Mouse (Mus musculus) heart, postnatal 14 days (tissue): ENCODE data around the gene Apeh. TPM values are rescaled to one million over a fixed set of nuclear protein-coding genes. Genes with fewer than 3 reads are reported as not detected.

Experiments used
- DNase-seq, 2 experiments: peaks; one replicate each; pipeline ENCODE4 v3.0.0; 2021 to 2022
- intact Hi-C: fragments of 180-260 bp; cut with DNase I; formaldehyde crosslinking; loops from one replicate; pipeline ENCODE4 v1.15.1; 2025
- total RNA-seq, 2 experiments: library from RNA; stranded (reverse); gene quantifications; 2 replicates each; pipeline ENCODE4 v1.2.3; 2021

Gene Apeh
- total RNA-seq, 2 experiments from 2014 or later, result 36.4 to 41.8 TPM

- intact Hi-C loops, result no loop called here
- DNase-seq, result no peak
These were observed 9.1 kb downstream of the Apeh start for GRCm38 (mm10) chr9:108085261-108085660.

DNA sequence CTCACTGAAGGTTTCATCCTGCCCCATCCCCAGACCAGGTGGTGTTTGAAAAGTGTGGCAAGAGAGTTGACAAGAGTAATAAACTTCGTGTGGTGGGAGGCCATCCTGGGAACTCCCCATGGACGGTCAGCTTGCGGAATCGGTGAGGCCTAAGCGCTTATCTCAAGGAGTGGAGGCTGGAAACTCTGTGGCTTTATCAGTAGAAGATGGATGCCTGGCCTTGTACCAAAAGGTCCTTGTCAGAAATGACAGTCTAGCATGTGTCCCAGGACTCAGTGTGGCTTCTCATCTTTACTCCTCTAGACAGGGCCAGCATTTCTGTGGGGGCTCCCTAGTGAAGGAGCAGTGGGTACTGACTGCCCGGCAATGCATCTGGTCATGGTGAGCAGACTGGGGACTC is 10.8 kb downstream of the Apeh start:
- no peak for DNase-seq
- intact Hi-C loops, result no loop called here

DNA sequence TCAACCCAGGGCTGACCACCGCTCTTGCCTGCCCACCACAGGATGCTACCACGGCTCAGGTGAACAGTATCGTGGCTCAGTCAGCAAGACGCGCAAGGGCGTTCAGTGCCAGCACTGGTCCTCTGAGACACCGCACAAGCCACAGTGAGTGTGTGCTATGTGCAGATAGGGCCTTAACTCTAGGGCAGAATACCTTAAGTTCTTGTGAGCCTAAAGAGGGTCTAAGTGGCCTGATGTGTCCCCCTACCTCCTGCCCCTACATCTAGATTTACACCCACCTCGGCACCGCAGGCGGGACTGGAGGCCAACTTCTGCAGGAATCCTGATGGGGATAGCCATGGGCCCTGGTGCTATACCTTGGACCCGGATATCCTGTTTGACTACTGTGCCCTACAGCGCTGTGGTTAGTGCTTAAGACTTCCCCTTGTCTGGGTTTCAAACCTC is 11.4 kb downstream of the Apeh start, which contains the start of gene Rnf123:
Rnf123 (minus strand) TSS at position 359 of the 444 bp plus-strand sequence.
- intact Hi-C loops, result no loop called here
- no peak for DNase-seq

DNA sequence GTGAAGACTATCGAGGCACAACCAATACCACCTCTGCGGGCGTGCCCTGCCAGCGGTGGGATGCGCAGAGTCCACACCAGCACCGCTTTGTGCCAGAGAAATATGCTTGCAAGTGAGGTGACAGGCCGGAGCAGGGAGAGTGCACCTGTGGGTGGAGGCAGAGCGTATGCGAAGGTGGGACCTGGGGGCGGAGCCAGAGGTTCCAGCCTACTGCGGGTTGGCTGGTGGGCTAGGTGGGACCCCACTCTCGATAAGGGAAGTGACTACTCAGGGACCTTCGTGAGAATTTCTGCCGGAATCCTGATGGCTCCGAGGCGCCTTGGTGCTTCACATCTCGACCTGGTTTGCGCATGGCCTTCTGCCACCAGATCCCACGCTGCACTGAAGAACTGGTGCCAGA is 11.9 kb downstream of the Apeh start:
- intact Hi-C loops, result no loop called here
- no peak for DNase-seq

GRCm38 (mm10) chr9:108080168-108080567 is 14.2 kb downstream of the Apeh start, which contains the start of gene Mst1:
Mst1 (plus strand) TSS chr9:108080436.
- intact Hi-C loops, result no loop called here
- DNase-seq, result no peak

DNA sequence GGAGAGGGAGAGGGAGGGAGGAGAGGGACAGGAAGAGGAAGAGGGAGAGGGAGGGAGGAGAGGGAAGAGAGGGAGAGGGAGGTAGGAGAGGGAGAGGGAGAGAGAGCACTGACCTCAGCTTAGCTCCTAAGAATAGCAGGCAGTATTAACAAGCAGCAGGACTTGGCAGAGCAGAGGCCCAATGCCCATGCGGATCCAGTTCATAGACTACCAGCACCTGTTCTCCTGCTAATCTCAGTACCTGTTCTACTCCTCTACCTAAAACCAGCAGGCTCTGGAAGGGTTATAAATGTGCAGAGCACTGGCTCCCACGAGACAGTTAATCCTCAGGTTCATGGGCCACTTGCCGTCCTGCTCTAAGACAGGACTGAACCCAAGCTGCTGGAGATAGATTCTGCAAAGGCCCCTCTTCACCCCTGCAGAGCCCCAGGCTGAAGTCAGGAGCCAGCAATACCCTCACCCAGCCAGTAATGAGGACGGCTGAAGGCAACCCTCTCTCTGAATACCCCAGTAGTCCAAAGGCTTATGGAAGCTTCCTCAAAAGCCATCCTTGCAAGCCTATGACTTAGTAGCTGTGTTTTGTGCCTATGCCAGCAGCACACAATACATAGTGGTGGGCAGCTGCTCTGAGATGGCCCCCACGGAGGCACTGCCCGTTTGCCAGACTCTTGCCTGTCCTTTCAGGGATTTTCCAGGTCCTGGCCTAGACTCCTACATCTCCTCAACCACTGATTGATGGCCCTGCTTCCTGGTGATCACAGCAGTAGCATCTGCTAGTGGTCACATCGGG is 21.1 kb downstream of the Apeh start:
- no peak for DNase-seq
- intact Hi-C loops, result no loop called here

DNA sequence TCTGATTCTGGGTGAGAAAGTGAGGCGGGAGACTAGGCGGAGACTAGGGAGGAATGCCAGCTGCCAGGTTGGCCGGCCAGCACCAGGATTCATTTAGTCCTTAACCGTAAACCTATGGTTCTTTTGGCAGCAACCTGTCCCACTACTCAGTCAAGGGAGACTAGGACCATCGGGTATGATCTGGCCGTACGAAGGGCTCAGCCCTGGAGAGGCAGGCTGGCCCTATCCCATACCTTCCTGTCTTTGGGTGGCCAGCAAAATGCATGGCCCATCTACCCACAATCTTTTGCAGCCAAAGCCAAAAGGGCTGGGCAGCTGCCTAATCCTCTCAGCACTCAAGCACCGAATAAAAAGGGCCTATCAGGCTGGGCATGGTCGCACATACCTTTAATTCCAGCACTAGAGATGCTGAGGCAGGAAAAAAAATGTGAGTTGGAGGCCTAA is 21.9 kb downstream of the Apeh start:
- DNase-seq, result no peak
- intact Hi-C loops, result no loop called here

- DNase-seq, result no peak
- intact Hi-C loops, result loop anchor here (2.0 kb wide), 1 partner anchor 41 kb away; no protein-coding TSS in a partner anchor
These were observed 22.6 kb downstream of the Apeh start for GRCm38 (mm10) chr9:108071801-108072200.

DNA sequence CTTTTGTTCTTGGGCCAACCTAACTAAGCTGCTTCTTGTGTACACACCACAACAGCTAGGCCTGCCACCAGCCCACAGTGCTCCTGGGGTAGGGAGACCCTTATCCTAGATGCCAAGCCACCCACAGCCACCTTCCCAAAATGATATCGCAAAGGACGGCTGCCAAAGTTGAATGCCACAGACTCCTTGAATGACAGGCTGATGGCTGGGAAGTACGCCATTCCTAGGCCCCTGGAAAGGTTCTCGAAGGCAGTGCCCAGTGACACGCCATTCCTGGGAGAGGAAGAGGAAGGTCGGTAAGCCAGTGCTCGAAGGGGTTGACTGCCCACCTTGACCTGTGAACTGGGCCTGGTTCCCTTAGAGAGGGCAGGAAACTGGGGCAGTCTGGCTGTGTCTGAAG is 24.9 kb downstream of the Apeh start:
- DNase-seq, result no peak
- intact Hi-C loops, result no loop called here

DNA sequence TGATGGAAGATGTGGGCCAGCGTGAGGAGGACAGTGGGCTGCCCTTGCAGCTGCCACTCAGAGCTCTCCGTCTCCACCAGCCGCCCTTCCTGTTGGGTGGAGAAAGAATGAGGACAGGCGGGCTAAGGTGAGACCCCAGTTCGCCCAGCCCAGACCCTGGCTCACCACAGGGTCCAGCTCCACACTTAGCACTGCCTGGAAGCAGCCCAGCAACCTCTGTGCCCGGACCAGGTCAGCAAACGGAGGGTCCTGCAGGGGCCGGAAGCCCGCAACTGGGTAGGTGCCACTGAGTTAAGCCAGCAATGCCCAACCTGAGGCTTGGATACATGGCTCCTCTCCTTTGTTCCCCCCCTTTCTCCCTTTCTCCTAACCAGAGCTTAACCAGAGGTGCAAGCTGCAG is 25.4 kb downstream of the Apeh start:
- intact Hi-C loops, result no loop called here
- no peak for DNase-seq

DNA sequence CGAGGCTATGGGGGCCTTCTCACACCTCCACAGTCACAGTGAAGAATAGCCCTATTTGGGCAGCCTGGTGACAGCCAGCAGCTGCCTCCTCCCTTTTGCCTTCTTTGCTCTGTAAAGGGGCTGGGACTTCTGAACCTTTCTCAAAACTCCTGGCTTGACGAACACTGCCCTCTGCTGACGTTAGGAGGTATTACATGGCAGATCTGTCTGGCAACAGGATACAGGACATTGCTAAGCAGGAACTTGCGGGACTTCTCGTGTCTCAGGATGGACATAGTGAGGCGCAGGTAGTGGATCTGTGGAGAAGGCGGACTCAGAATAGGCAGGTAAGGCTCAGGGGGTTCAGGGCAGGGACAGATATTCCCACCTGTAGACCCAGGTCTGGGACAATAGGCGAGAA is 26.5 kb downstream of the Apeh start:
- DNase-seq, result peak; percentile 84 to 93
- intact Hi-C loops, result loop anchor here (1.0 kb wide), 1 partner anchor 164 kb away; no protein-coding TSS in a partner anchor

DNA sequence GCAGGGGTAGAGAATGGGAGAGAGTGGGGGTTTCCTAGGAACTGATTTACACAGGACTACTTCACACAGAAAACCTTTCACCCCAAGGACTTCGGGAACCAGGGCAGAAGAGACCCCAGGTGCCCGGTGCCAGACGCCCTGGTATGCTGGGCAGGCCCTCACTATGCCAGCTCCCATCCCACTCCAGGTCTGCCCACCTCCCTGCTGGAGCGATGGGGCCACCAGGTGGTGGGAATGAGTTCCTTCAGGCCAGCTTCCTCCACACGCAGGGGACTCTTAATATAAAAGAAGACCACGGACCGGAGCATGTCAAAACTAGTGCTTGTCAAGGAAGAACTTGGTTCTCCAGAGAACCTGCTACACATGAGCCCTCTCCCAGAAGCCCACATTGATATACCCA is 27.2 kb downstream of the Apeh start:
- intact Hi-C loops, result no loop called here
- DNase-seq, result no peak

GRCm38 (mm10) chr9:108065491-108066011 is 28.9 kb downstream of the Apeh start:
- peak; percentile 61 to 73 for DNase-seq
- intact Hi-C loops, result loop anchor here (1.0 kb wide), 1 partner anchor 102 kb away; no protein-coding TSS in a partner anchor

DNA sequence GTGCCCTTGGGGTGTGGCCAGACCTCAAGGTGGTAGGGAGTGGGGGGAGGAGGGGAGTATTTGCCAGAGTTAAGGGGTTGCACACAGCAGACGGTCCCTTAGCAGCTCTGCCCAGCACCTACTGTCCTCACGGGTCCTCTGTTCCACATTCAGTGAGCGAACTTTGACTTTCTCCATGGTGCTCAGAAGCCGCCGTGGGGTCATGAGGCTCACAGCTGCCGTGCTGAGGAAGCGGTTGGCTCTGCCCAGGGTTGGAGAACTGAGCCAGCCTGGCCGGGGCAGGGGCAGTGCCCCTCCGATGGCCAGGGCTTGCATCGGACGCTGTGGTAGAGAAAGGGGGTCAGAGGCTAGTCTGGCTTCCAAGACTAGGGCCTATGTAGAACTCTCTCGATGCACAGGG is 31.0 kb downstream of the Apeh start:
- DNase-seq, result no peak
- intact Hi-C loops, result no loop called here

DNA sequence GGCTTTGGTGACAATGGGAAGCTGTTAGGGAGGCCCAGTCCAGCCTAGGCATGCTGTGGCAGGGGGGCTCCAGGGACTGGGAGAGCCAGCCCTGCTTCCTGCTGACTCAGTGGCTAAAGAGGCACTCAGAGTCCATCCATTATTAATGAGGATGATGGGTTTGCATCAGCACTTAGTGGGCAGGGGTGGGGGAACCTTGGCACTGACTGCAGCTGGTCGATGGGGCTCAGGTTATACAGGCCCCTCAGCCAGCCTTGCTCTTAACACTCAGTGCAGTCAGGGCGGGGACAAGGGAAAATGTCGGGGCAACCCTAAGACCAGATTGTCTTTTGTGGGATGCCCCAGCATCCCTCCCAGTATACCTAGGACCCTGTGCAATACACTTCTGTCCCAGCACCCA is 32.3 kb downstream of the Apeh start:
- intact Hi-C loops, result no loop called here
- DNase-seq, result no peak

DNA sequence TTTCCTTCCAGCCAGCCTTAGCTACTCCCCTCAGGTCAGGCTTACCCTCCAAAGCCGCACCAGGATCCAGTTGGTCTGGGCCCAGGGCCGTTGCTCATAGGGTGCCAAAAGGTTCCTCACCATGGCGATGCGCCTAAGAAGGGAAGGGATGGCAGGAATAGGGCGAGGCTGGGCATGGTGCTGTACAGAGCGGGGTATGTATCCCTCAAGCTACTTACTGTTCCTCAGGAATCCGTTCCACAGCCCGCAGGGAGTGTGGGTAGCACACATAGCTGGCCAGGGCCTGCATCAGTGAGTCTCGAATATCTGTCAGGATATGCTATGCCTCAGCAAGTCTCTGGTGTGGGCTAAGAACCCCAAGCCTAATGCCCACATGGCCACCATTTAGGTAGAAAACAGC is 36.1 kb downstream of the Apeh start:
- intact Hi-C loops, result no loop called here
- DNase-seq, result no peak

DNA sequence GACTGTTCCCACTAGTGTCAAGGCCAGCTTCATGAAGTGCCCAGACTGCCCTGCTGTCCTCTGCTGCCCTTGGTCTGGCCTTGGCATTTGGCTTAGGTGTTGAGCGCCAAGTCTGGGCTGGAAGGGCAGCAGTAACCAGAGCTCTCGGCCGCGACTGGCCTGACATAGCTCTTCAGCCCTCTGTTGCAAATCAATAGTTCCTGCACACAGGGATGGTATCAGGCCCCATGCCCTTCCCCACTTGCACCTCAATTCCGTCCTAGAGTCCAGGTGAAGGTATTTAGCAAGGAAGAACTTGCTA is 37.2 kb downstream of the Apeh start:
- peak; percentile 44 to 53 for DNase-seq
- intact Hi-C loops, result no loop called here

- no peak for DNase-seq
- intact Hi-C loops, result no loop called here
These were observed 37.8 kb downstream of the Apeh start for GRCm38 (mm10) chr9:108056361-108057261.

DNA sequence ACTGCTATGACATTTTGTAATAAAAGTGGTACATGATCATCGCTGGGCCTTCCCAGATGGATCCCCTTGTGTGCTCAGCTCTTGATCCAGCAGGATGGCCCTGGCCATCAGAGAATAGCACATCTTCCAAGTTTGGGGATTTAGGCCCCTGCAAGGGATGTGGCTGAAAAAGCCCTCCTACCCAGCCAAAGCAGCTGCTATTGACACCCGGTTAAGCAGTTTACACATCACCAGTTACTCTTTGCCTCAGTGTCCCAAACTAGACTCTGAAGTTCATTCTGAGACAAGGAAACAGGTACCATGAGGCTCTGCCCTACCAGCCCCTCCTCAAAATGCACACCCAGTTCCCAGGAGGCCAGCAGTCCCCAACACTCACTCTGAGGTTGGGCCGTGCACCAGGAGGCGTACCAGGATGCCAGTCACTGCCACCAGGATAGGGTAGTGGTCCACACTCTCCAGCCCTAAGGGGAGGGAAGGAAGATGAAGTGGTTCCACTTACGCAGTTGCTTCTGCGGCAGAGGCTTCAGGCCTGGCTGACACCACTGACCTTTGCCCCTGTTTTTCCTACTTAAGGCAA is 38.7 kb downstream of the Apeh start:
- no peak for DNase-seq
- intact Hi-C loops, result no loop called here

DNA sequence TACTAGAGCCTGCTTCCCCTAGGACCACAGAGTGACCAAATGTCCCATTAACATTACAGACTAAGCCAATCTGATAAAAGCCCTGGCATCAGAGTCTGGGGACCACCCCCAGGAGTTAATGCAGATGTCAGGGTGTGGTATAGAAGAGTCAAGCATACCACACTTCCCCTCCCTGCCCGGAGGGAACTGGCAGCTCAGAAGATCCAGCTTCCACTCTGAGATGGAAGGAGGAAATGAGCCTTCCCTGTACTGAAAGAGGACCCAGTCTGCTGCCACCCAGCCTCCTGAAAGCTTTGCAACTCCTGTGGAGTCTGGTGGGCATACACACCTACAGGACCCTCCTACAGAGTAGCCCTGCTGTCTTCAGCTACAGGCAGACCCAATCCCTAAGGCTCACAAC is 39.3 kb downstream of the Apeh start:
- DNase-seq, result no peak
- intact Hi-C loops, result no loop called here
